Mouse (Mus musculus): ENCODE measurements at regions not wholly inside any gene's neighbourhood (a gene's known extent, or its start where the extent isn't known, plus 50 kb on each side); places are given as distances from the start of the nearest gene placed in this dataset.
A peak's percentile ranks its signal among the peaks of the same experiment; 100 is the strongest.

DNA sequence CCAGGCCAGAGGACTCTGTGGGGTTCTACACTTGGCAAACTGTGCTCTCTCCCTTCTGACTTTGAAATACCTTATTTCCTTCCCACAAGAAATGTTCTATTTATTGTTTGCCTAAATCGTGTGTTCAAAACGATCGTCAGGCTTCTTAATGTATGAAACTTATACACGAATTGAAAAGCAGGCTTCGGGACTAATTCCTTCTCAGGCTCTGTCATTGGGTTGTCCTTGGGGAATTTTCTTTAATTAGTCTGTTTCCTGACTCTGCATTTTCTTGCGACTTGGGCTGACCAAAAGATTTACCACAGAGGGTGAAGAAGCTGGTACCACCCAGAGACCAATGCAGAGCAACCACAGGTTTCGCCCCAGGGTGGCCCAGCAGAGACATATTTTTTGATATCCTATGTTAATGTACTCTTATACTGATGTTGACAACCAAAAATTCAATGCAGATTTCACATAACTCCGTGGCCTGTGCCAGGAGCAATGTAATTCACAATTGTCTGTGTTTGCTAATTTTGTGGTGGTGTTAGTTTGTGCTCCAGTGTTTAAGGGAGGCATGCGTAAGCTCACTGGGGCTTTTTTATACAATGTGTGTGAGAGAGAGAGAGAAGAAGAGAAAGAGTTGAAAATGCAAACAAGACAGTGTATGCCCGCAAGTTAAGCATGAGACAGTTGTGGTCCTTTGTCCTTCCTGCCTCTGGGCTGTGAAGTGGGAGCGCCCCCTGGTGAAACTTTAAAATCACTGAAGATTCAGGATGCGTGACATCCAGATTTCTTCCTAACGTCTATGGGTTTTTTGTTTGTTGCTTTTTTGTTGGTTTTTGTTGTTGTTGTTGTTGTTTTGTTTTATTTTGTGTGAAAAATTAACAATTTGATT, 452.7 kb downstream of the Sox2 start:
- no peak for DNase-seq

GRCm38 (mm10) chr3:35104884-35105283, 454.7 kb downstream of the Sox2 start:
- DNase-seq, result no peak

DNA sequence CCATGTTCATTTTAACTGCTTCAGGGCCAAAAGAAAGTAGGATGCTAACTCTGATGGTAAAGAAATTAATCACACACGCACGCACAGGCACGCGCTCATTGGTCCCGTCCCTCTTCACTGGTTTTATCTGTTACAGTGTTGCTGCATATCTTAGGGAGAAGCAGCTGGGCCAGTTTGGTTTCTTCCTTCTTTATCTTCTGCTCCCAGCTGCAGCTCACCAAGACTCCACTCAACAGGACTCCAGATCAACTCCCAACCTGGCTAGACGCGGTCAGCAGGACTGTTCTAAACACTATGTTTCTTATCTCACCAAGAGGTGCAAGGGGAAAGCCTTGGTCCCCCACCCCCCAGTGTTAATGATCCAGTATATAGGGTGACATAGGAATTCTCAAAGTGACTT, 455.9 kb downstream of the Sox2 start:
- DNase-seq, result no peak

DNA sequence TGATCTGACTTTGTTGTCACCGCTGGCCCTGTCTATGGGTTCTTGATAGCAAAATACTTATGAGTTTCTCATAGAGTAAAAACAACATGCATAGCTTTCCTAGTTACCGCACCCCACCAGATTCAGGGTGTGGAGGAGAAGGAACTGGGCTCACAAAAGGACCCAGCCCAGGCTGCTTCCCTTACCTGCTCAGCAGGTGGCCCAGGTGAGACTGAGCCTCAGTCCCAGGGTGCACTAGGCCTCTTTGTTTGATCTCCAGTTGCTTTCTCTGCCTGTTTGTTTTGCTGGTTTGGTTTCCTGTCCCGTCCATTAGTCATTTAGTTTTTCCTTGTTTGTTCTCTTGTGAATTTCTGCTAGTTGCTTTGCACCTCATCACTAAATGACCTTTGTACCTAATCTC, 483.3 kb downstream of the Sox2 start:
- no peak for DNase-seq

GRCm38 (mm10) chr3:35141500-35142220, 491.5 kb downstream of the Sox2 start:
- DNase-seq, result peak; percentile 40

DNA sequence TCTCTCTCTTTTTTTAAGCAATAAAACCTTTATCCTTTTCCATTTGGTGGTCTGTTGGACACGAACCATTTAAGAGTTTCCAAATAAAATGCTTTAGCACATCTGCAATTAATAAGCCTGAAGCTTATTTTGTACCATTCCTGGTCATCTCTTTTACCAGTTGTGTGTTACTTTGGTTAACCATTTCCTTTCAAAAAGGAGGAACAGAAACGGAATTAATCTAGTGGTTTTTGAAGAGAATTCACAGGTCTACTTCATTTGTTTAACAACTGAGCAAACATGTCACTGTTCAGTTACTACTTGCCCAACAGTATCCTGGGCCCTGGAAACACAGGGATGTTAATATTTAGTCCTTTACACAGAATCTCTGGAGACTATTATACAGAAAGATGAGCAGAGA, 492.5 kb downstream of the Sox2 start:
- no peak for DNase-seq

DNA sequence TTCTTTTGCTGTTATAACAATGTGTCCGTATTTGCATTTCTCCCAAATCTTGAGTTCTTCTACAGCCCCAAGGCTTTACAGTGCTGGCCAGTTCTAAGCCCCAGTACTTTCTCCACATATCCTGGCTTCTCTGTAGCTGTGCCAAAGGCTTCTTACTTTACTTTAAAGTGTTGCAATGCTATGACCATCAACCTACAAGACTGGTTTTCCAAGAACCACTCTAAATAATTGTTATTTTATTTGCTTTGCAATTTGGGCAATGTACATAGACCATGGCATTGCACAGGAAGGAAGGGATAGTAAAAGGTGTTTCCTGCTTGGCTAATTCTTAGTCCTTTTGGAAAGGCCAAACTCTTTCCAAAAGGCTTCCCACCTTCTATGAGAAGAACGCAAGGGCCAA, 495.4 kb downstream of the Sox2 start:
- DNase-seq, result no peak

- DNase-seq, result no peak
These were observed 496.5 kb downstream of the Sox2 start for GRCm38 (mm10) chr3:35146681-35147080.

- no peak for DNase-seq
These were observed 499.1 kb downstream of the Sox2 start for GRCm38 (mm10) chr3:35149251-35149691.

DNA sequence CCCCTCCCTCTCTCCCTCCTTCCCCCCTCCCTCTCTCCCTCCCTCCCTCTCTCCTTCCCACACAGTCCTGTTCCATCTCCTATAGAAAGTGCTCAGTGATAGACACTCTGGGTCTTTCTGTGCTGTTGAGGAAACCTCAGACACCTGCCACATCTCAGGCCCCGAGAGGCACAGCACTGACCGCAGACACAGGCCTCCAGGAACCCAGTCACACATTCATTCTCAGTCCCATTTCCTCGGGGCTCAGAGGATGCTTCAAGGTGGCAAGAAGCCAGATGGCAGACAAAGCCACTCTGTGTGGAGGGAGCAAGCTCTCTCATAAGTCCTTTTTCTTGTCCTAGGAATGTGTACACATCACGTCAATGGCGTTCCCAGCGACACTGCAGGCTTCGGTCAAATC, 502.0 kb downstream of the Sox2 start:
- DNase-seq, result peak; percentile 4

DNA sequence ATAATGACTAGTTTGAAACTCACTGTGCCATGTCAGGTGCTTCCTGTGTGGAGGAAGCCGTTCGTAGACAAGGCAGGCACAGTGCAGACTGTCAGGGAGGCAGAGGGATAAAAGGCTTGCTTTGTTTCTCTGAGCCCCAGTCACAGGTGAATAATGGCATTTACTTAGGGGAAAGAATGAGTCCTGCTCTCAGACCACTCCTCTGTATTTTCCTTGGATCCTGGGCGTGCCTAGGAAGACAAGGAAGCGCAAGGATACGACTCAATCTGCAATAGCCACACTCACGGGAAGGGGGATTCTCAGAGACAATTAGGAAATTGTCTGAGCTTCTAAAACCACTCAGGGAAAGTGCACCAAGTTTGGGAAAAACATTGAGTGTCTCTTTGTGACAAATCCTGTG, 504.1 kb downstream of the Sox2 start:
- DNase-seq, result no peak

DNA sequence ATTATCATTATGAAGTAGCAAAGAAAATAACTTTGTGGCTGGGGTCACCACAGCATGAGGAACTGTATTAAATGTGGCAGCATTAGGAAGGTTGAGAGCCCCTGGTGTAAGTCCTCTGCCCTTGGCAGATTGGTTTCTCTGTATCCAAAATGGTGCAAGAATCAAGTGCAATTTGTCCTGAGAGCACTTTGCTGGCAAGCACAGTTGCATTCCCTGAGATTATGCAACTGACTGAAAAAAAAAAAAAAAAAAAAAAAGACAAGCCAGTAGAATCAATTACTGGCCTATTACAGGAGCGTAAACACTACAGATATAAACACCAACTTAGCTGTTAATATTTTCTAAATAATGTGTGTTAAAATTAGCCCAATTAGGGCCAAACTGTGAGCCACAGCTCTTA, 518.5 kb downstream of the Sox2 start:
- DNase-seq, result no peak

- DNase-seq, result no peak
These were observed 528.7 kb downstream of the Sox2 start for GRCm38 (mm10) chr3:35178759-35179440.

GRCm38 (mm10) chr3:35208526-35208925, 545.4 kb upstream of the Atp11b start:
- DNase-seq, result no peak

- no peak for DNase-seq
These were observed 534.5 kb upstream of the Atp11b start for GRCm38 (mm10) chr3:35219394-35219793.

DNA sequence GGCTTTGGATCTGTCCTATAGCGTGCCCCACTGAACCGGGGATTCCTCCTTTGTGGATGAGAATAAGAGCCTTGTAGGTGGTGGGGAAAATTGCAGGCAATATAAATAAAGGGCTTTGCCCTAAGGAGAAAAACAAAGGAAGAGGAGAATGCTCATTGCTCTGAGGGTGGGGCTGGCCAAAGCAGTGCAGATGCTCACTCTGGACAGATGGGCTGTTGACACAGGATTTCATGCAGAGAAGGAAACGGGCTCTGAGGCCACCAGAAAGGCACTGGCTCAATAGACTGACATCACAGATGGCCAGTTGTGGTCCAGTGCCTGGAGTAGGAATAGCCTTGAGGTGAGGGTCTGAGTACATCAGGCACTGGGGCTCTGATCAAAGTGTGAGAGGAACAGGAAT, 532.7 kb upstream of the Atp11b start:
- DNase-seq, result no peak

DNA sequence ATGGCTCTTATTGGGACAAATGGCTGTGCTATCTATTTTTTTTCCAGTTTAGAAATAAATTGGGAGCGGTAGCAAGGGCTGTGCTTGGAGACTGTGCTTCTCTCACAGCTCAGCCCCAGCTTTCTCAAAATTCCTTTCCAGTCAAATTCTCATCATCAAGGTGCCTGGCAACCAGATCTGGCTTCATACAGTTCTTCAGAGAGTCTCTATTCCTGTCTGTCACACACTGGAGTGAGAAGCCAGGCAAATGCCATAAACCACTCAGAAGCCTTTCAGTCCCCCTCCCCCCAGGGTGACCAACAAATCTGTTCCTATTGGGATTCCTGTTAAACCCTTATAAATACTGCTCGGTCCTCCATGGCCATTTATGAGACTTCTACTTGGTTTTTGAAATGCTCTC, 531.7 kb upstream of the Atp11b start:
- DNase-seq, result no peak

DNA sequence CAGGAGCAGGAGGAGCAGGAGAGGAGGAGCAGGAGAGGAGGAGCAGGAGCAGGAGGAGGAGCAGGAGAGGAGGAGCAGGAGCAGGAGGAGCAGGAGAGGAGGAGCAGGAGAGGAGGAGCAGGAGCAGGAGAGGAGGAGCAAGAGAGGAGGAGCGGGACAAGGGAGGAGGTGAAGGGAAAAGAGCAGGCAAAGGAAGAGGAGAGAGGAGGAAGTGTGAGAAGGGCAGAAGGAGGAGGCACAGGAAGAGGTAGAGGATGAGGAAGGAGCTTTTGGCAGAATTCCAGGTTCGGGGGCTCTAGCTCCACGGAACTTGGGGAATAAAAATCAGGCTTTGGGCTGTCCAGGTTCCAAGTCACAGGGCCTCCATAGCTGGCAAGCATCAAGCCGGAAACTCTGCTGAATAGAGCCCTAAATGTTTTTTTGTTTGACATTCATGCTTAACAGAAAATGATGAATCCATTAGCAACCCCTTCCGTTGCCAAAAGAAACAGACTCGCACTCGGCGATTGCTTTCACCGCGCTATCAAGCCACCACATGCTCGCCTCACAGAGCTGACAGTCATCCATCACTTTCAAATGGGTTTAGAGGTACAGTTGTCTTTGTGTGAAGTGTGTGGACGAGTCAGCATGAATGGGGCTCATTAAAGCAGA, 528.7 kb upstream of the Atp11b start:
- DNase-seq, result peak; percentile 13

DNA sequence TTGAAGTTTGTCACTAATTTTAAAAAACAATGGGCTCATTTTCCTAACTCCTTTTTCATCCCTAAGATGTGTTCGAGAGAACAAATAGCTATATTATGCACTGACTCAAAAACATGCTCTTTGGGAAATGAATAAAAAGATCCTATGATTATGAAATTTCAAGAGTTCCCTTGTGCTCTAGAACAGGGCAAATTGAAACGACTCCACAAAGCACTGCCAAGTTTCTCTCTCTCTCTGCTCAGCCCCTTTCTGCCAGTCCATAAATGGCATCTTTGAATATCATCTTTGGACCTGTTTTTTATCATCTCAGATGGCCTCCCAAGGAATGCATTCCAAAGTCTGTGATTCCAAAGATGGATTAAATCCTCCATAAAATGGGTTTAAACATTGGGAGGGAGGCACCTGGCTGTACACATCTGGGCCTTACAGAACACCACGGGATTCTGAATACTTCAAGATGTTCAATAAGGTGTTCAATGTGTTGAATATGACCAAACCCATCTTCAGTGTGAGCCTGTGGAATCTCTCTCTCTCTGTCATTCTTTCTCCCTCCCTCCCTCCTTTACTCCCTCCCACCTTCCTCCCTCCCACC, 528.0 kb upstream of the Atp11b start:
- DNase-seq, result no peak

- DNase-seq, result no peak
These were observed 522.6 kb upstream of the Atp11b start for GRCm38 (mm10) chr3:35231158-35231928.

DNA sequence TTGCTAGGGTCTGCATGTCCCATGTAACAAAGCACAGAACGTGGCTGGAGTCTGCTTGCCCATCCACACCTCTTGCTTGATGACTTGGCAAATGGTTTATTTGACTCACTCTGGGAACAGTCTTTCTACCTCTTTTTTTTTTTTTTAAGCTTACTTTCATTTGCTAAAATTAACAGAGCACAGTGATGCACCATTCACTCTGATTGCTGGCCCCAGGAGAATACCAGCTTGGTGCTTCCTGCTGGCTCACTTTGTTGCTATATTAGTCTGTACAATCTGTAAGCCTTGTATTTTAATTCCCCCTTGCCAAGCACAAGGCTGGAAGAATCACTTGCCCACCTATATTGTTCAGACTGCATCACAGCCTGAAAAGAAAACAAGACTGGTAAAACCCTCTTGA, 521.4 kb upstream of the Atp11b start:
- no peak for DNase-seq

DNA sequence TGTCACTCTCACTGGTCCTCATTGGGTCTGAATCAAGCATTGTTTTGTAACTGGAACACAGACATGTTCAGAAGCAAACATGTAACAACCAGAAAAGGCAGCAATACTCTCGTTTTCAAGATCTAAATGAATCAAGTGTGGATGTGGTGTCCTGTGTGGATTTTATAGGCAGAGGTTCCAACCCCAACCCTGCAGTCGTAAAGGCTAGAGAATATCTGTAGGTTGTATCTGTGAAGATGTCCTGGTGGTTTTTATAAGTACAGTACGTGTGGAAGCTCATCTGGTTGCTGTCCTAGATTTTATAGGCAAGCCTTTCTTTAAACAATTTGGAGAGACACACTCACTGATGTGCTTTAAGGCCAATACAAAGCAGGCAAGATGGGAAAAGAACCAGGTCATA, 518.8 kb upstream of the Atp11b start:
- no peak for DNase-seq
